In the genomic region with DNA sequence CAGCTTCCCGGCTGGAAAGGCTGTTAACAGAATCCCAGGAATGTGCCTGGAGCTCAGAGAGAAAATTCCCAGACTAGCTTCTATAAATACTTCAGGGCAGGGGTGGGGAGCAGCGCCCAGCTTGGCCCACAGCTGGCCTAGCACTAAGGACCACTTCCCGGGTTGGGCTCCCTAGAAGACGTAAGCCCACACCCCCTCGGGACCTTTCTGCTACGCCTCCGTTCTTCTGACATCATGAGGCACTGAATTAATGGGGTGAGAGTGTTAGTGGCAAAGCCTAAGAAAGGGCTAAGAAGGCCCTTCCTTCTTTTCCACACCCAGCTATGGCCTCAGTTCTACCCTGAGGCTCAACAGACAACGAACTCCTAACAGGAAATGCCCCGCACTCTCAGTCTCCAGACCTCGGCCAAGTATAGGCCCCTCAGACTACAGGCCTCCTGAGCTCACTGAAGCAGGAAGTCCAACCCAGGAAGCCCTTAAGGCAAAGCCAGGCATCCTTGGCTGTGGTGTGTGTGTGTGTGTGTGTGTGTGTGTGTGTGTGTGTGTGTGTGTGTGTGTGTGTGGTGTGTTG, we compare ENCODE assay signal across 8 mouse cellular contexts. TPM values are rescaled to one million over a fixed set of nuclear protein-coding genes. Genes with fewer than 3 reads are reported as not detected.
DNase-seq lines count a peak whose midpoint lies in the region; ATAC-seq and TF ChIP-seq lines count a peak whose summit lies in the region.

No protein-coding gene starts in this region.

- H3K4me3 ChIP-seq in forebrain, embryonic 13.5 days = no peak overlapping the region
- H3K4me3 ChIP-seq in forebrain, embryonic 11.5 days (ENCODE audit: low read depth, low read length) = no peak overlapping the region
- H3K4me3 ChIP-seq in heart, embryonic 16.5 days (ENCODE audit: low read length) = no peak overlapping the region
- H3K4me3 ChIP-seq in liver, postnatal 0 days (ENCODE audit: low read depth, low read length) = no peak overlapping the region

- H3K27ac ChIP-seq in forebrain, embryonic 13.5 days = peak overlapping the region; percentile 44; the same call in 1 of the 2 replicates
- H3K27ac ChIP-seq in forebrain, embryonic 11.5 days (ENCODE audit: low read depth, low read length) = no peak overlapping the region
- H3K27ac ChIP-seq in heart, embryonic 16.5 days (ENCODE audit: low read length) = peak overlapping the region; percentile 67
- H3K27ac ChIP-seq in liver, postnatal 0 days (ENCODE audit: low read depth) = peak overlapping the region; percentile 67

- H3K27me3 ChIP-seq in forebrain, embryonic 13.5 days = no peaks in the 10 kb centered on the region
- no peaks in the 10 kb centered on the region for H3K27me3 ChIP-seq in forebrain, embryonic 11.5 days (ENCODE audit: control insufficient read depth, insufficient read depth, low read length)
- no peaks in the 10 kb centered on the region for H3K27me3 ChIP-seq in heart, embryonic 16.5 days (ENCODE audit: control insufficient read depth, insufficient read depth, low read length)
- H3K27me3 ChIP-seq in liver, postnatal 0 days (ENCODE audit: insufficient read depth, low read length) = no peaks in the 10 kb centered on the region

- peaks cover 41% of the 10 kb centered on the region for H3K4me1 ChIP-seq in forebrain, embryonic 13.5 days
- H3K4me1 ChIP-seq in forebrain, embryonic 11.5 days (replicated peaks; ENCODE audit: control insufficient read depth, insufficient read depth, low read length) = peaks cover 17% of the 10 kb centered on the region
- peaks cover 29% of the 10 kb centered on the region for H3K4me1 ChIP-seq in heart, embryonic 16.5 days (ENCODE audit: control insufficient read depth, insufficient read depth, low read length)
- peaks cover 18% of the 10 kb centered on the region for H3K4me1 ChIP-seq in liver, postnatal 0 days (ENCODE audit: insufficient read depth)

- ATAC-seq in forebrain, embryonic 13.5 days = no peak
- no peak for ATAC-seq in forebrain, embryonic 11.5 days (replicated peaks; ENCODE audit: low FRiP score)
- peak; percentile 50 for ATAC-seq in heart, embryonic 16.5 days (replicated peaks; ENCODE audit: extremely low read depth, insufficient read depth, low FRiP score)
- ATAC-seq in liver, postnatal 0 days = peak; percentile 26
- no peak for ATAC-seq in erythroblast, adult 5-6 weeks (replicated peaks; ENCODE audit: low FRiP score, poor library complexity, severe bottlenecking)

- intact Hi-C loops in left cerebral cortex, postnatal 4 days (cut with DNase I) = no loop called here

- H3K4me2 ChIP-seq in forebrain, embryonic 13.5 days = no peak overlapping the region
- H3K4me2 ChIP-seq in forebrain, embryonic 11.5 days (ENCODE audit: low read depth, low read length, severe bottlenecking) = no peak overlapping the region
- H3K4me2 ChIP-seq in heart, embryonic 16.5 days (ENCODE audit: low read depth, low read length) = no peak overlapping the region
- no peak overlapping the region for H3K4me2 ChIP-seq in liver, postnatal 0 days (ENCODE audit: low read depth, low read length)

- WGBS in forebrain, embryonic 13.5 days = 76% methylated on average over 10 of the region's 10 CpGs
- 70% methylated on average over 10 of the region's 10 CpGs for WGBS in forebrain, embryonic 11.5 days
- WGBS in heart, embryonic 16.5 days = 16% methylated on average over 10 of the region's 10 CpGs
- WGBS in liver, postnatal 0 days (ENCODE audit: insufficient replicate concordance) = 45% methylated on average over 10 of the region's 10 CpGs

- no peak for TF ChIP-seq EP300 in liver, postnatal 0 days (IDR thresholded peaks at IDR 0.05; ENCODE audit: low read depth)

- no peaks in the 10 kb centered on the region for H3K36me3 ChIP-seq in forebrain, embryonic 13.5 days (ENCODE audit: poor library complexity, severe bottlenecking)
- no peaks in the 10 kb centered on the region for H3K36me3 ChIP-seq in forebrain, embryonic 11.5 days (ENCODE audit: control insufficient read depth, insufficient read depth, low read length)
- H3K36me3 ChIP-seq in heart, embryonic 16.5 days (ENCODE audit: control insufficient read depth, insufficient read depth) = no peaks in the 10 kb centered on the region
- H3K36me3 ChIP-seq in liver, postnatal 0 days (replicated peaks; ENCODE audit: insufficient read depth, low read length) = no peaks in the 10 kb centered on the region

- no peaks in the 10 kb centered on the region for H3K9me3 ChIP-seq in forebrain, embryonic 13.5 days (replicated peaks)
- no peaks in the 10 kb centered on the region for H3K9me3 ChIP-seq in forebrain, embryonic 11.5 days (ENCODE audit: control insufficient read depth, low read length)
- H3K9me3 ChIP-seq in heart, embryonic 16.5 days (replicated peaks; ENCODE audit: control insufficient read depth, low read length) = no peaks in the 10 kb centered on the region
- no peaks in the 10 kb centered on the region for H3K9me3 ChIP-seq in liver, postnatal 0 days (ENCODE audit: low read length)

- no peak for TF ChIP-seq CTCF in liver, postnatal 0 days (IDR thresholded peaks at IDR 0.05; ENCODE audit: low read depth)

- no peak overlapping the region for H3K9ac ChIP-seq in forebrain, embryonic 13.5 days
- no peak overlapping the region for H3K9ac ChIP-seq in forebrain, embryonic 11.5 days (ENCODE audit: low read length)
- H3K9ac ChIP-seq in heart, embryonic 16.5 days (ENCODE audit: low read length) = 0 out of 2 replicates have a peak overlapping the region, but pooled peaks have one; percentile 13
- H3K9ac ChIP-seq in liver, postnatal 0 days (replicated peaks) = no peak overlapping the region

- no peak for DNase-seq in forebrain, embryonic 11.5 days (ENCODE audit: low spot score)
- DNase-seq in B cell, adult 2 months = peak; percentile 34 to 49
- DNase-seq in liver, postnatal 0 days = no peak
- no peak for DNase-seq in right cerebral cortex, adult 2 months (ENCODE audit: low spot score in 2 of 2)
- no peak for DNase-seq in left cerebral cortex, postnatal 4 days

RNA-seq across cellular contexts. Expression of a gene that starts 51.5 kb away (rescaled TPM):
- not detected in 2 replicates for polyA plus RNA-seq in forebrain, embryonic 13.5 days (2015; fragmentation: Nextera tagmentation; extraction: Ambion mirVana)
- not detected in 2 replicates for polyA plus RNA-seq in forebrain, embryonic 11.5 days (2014; fragmentation: Nextera tagmentation; extraction: Ambion mirVana)
- not detected in 2 replicates for polyA plus RNA-seq in heart, embryonic 16.5 days (2015; fragmentation: Nextera tagmentation; extraction: Ambion mirVana)
- not detected in 2 replicates for polyA plus RNA-seq in liver, postnatal 0 days (2015; fragmentation: Nextera tagmentation; extraction: Ambion mirVana)
- not detected in 2 replicates for total RNA-seq in erythroblast, adult 5-6 weeks (2015; ENCODE audit: low replicate concordance)
- not detected in 2 replicates for total RNA-seq in erythroblast, adult 5-6 weeks (2017; ENCODE audit: low replicate concordance)
- total RNA-seq in left cerebral cortex, postnatal 4 days (2021) = not detected

Comparison
In these comparisons a context has a peak if more than half of its experiments do, and no peak if none do; other contexts are left out.
1. ATAC-seq: peak in heart, embryonic 16.5 days (single experiment) and liver, postnatal 0 days (single experiment); none in forebrain, embryonic 13.5 days (single experiment), forebrain, embryonic 11.5 days (single experiment) and erythroblast, adult 5-6 weeks (single experiment).
2. DNase-seq: peak in B cell, adult 2 months (2 of 2); none in forebrain, embryonic 11.5 days (single experiment), liver, postnatal 0 days (single experiment), right cerebral cortex, adult 2 months (0 of 2) and left cerebral cortex, postnatal 4 days (single experiment).